Mouse (Mus musculus): ENCODE results near the gene Necab2.
A peak's percentile ranks its signal among the peaks of the same experiment; 100 is the strongest.

Necab2 gene

DNA sequence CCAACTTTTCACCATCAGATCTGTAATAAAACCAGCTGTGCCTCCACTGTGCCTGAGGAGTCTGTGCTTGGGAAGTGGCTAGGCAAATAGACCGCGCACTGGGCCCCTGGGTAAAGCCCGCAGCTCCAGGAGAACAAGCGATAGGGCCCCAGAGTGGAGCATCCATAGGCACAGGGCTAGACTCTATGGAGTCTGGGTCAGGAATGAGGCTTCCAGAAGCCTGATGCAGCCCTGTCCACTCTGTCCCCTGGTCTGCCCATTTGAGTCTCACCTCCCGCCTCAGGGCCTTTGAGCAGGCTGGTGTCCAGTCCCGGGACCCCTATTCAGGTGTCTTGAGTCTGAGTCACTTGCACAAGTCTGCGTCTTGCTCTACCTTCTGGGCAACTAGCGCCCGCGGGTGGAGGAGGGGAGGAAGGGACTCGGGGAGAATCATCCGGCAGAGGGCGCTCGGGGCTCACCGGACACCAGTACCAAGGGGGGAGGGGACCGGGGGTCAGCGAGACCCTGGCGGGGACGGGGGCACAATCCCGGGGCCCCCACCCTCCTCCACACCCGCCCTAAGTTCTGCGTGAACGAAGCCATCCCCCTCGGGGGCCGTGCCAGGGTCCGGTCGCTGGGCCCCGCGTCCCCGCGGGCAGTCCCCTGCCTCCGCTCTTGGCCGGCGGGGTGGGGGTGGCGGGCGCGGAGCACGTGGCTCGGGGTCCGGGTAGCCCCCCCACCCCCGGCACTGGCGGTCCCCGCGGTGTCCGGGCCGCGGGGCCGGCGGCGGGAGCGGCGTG is at the start of gene Necab2:
TSS of gene Necab2 (plus strand) at position 509 of the 779 bp plus-strand sequence.
- peak; percentile 86 to 87 for DNase-seq (ENCODE audit: low spot score in 2 of 2)

DNA sequence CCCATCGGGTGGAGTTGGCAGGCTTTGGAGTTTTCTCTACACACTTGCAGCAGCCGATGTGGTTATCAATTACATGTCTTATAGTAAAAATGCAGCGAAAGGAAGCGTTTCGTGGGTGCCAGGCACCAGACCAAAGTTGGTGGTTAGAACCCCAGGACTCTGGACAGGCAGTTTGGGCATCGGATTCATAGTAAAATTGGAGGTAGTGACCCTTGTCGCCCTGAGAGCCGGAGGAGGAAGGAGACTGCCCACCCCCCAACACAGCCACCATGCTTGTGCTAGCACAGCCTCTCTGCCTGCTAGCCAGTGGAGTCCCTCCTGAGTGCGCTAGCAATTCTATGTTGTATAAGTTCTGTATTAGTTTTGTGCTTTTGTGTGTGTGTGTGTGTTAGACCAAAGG is 48.0 kb upstream of the Necab2 start:
- DNase-seq (ENCODE audit: low spot score in 2 of 2), result no peak

DNA sequence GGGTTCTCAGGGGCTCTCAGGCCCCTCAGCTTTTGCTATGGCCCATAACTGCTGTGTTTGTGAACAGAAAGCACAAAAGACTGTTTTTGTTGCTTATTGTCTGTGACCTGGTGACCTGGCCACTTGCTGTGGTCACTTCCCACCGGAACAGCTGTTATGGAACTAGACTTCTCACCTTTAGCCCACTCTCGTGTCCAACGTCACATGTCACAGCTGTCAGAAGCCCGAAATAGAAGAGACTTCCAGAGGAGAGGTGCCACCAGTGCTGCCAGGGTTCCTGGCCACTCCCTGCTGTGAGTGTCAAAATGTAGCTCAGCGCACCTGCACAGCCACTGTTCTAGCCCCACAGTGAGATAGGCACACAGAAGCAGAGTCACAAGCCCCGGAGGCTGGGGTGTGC is 47.3 kb upstream of the Necab2 start:
- DNase-seq (ENCODE audit: low spot score in 2 of 2), result no peak

DNA sequence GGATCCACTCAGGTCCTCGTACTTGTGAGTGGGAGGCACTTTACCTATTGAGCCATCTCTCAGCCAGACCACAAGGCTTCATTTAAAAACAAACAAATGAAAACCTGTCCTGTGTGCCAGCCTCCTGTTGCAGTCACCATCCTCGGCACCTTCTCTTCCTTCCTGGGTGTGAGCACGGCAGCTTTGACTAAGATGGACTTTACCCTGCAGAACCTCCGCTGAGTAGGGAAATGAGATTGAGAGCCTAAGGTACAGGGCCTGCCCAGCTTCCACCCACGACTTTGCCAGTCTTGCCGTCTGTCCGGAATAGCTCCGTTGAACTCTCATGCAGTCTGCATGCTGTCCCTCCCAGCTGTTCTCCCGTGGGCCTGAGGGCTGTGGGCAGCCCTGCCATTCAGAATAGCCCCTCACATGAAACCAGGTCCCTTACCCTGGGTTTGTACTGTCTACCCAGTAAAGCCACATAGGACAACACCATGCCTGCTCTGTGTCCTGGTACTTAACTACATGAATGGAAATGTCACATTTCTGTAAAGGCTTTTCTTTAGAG is 46.3 kb upstream of the Necab2 start:
- DNase-seq (ENCODE audit: low spot score in 2 of 2), result no peak

DNA sequence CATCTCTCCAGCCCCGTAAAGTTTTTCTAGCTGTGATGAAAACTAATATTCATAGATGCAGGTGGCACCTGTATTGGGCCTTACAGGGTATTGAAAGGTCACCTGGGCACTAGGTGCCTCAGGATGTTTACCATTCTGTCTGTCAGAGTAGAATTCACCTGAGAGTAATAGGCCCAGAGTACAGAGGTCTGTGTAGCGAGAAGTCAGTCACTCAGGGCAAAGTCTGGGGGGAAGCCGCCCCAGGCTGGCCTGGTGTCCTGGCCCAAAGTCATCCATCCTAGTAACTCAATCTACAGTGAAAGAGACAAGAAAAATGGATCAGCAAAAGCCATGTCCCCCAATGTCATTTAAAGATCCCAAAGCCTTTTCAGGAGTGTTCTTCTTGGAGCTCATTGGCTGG is 45.6 kb upstream of the Necab2 start:
- no peak for DNase-seq (ENCODE audit: low spot score in 2 of 2)

DNA sequence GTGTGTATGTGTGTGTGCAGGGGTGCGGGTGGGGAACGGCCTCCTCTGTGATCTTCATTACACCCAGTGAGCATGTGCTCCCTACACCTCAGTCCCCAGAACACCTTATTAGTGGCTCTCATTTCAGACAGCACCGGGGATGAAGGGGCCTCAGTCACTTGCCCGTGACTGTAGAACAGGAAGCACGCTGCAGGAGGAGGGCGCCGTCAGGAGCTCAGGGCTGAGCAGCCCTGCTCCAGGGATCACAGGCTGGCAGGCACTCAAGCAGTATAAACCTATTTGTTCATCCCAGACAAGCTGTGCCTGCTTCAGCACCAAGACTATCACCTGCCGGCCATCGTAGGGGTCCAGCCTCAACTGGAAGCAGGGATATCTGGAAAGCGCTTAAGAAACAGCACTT is 42.6 kb upstream of the Necab2 start:
- DNase-seq (ENCODE audit: low spot score in 2 of 2), result no peak

DNA sequence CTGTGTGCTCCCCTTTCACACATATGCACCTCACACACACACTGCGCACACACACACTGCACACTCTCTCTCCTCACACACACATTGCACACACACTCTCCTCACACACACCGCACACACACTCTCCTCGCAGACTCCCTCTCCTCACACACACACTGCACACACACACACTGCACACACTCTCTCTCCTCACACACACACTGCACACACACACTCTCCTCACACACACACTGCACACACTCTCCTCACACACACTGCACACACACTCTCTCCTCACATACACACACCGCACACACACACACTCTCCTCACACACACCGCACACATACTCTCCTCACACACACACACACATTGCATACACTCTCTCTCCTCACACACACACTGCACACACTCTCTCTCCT is 41.9 kb upstream of the Necab2 start:
- DNase-seq (ENCODE audit: low spot score in 2 of 2), result no peak

DNA sequence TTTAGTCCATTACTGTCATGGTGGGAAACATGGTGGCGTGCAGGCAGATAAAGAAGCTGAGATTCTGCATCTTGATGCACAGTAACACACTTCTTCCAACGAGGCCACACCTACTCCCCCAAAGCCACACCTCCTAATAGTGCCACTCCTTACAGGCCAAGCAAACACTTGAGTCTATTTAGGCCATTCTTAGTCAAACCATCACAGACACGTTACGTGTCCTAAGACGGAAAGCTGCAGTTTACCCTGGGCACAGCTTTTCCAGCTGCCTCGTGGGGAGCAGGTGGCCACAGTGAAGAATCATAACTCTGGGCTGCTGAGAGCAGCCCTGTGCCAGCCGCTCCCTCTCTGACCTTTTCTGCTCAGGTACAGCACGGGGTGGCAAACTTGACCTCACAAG is 38.2 kb upstream of the Necab2 start:
- no peak for DNase-seq (ENCODE audit: low spot score in 2 of 2)

DNA sequence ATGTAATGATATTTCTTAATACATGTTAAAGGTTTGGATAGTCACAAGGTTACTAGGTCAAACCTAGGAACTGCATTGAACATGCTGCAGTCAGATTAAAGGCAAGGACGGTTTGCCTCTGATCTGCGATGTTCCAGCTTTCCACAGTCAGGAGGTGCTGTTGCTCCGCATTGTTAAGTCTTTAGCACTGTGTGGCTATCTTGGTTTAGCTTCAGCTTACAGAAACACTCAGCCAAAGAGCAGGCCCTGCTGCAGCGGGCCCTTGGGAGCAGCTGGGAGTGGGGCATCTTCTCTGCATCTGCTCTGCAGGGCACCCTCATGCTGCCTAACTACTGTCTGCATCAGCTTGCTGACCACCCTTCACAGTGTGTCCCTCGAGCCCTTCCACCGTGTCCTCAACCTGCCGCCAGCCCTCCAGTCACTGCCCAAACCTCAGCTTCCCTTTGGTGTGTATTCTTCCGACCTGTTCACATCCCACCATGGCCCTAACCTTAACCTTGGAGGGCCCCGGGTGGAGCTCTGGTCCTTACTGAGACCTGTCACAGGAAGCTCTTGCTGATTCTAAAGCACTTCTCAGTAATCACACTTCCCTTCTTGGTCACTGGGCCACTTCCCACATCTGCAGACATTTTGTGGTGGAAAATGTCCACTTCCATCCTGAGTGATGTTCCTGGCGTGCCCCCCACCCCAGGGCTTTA is 34.3 kb upstream of the Necab2 start:
- no peak for DNase-seq (ENCODE audit: low spot score in 2 of 2)

DNA sequence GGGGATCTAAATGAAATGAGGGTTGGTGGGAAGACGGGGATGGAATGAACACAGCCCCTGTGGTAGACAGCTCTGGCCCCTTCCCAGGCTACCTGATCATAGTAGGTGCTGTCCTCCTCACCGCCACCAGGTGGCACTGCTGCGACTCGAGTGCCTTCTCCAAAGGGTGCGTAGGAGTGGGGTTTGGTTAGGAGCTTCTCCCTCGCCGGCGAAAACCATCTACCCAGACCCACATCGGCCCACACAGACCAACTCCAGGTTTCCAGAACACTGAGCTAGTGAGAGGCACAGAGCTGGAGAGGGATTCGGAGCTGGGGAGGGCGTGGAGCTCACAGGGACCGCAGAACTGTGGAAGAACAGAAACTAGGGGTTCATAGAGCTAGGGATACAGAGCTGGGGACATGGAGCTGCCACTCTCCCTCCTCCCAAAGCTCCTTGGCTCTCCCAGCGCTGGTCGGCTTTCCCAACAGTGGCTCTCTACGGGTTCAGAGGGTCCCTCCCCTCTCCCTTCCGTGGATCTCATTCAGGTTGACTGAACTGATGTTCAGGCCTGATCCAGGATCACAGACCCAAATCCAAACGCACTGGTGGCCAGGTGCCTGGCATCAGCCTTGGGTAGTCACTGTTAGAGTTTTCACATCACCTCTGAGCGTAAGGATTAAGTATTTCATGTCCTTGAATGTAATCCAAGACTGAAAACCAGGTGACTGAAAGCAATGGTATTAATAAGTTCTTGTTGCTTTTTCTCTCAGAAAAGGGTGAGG is 33.6 kb upstream of the Necab2 start:
- peak; percentile 78 to 79 for DNase-seq (ENCODE audit: low spot score in 2 of 2)

DNA sequence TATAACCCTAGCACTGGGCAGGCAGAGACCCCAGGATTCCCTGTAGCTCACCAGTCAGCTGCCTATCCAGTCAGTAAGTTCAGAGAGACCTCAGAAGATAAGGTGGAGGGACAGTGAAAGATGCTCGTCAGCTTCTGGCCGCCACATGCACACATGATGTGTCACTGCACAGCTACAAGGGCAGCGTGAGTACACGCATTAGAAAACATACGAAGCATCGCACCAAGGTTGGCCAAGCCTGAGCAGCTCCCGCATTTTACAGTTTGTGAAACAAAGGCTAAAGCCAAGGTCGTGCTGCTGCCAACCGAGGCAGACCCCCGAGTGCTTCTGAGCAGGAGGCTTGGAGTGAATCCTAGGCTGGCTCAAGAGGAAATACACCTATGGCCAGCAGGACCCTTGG is 32.9 kb upstream of the Necab2 start:
- DNase-seq (ENCODE audit: low spot score in 2 of 2), result no peak

DNA sequence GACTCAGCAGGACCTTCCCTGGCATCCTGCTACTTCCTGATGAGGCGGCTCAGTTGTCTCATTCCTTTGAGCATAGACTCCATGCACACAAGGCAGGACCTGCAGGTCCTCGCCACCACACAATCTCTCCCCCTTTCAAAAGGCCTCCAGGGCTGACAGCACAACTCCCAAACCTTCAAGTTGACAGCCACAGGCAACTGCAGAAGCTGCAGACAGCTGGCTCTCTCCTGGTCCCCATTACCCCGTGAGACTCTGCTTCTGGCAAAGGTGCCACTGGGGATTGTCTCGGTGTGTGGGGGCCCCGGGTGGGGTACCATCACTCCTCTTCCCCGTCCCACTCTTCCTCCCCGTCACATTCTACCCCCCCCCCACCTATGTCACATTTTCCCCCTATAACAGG is 26.2 kb upstream of the Necab2 start:
- DNase-seq (ENCODE audit: low spot score in 2 of 2), result no peak

DNA sequence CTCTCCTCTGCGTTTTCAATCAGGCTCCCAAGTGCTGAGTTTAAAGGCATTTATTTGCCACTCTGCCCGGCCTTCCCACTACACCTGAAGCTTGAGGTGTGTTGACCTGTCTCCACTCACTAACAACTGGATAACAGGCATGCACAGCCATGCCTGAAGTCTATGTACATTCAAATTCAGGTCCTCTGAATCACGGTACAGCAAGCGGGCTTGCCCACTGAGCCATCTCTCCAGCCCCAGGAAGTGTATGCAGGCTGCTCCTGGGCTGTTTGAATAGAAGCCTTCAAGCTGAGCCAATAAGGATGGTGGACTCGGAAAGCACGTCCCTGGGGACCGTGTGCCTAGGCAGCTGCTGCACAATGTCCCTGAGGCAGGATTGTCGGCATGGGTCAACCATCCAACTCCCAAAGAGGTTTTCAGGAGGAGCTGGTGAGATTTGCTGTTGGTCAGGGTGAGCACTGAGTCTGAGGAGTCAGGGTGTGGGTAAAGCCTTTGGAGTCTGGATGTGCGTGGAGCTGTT is 24.9 kb upstream of the Necab2 start:
- no peak for DNase-seq (ENCODE audit: low spot score in 2 of 2)

DNA sequence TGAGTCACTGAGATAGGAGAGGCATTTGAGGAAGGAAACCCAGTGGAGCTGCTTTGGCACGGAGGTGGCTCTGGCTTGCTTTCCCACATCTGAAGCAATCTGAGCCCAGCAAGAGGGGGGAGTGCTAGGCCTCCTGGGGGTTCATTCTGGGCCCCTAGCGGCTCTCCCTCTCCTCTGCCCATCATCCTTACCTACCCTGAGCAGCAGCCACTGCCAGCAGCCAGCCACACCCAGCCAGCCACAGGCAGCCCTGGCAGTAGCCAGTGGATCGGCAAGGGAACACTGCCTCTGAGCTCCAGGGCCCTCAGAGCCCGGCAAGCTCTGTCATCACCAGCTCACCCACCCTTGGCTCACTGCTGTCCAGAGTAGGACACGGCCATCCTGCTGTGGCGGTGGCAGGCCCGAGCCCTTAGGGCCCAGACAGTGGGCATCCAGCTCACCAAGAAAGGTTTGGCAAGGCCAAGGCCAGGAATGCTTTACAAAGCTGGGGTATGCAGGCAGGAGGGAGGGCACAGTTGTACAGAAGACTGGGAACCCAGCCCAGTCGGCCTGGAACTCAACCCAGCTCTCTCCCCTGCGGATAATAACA is 24.3 kb upstream of the Necab2 start:
- DNase-seq (ENCODE audit: low spot score in 2 of 2), result peak in 1 of 2 experiments; percentile 33

DNA sequence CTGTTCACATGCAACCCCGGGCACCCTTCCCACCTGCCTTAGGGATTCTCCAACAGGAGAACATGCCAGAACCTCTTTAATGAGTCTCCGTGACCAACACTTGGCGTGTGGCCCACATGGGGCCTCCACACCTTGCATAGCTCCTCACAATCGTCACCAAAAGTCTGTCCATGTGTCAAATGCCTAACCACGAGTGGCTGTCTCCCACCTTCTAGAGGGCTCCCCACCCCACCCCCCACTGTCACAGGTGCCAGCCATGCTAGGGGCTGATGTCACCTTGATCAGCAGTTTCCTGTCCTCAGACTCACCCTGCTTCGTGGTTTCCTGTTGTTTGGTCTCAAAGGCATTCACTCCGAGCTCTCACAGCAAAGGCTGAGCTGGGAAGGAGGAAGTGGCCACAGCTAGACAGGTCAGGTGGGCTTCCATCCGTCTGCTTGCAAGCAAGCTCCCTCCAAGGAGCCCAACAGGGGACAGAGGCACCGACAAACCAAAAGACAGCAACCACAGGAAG is 22.8 kb upstream of the Necab2 start:
- no peak for DNase-seq (ENCODE audit: low spot score in 2 of 2)

DNA sequence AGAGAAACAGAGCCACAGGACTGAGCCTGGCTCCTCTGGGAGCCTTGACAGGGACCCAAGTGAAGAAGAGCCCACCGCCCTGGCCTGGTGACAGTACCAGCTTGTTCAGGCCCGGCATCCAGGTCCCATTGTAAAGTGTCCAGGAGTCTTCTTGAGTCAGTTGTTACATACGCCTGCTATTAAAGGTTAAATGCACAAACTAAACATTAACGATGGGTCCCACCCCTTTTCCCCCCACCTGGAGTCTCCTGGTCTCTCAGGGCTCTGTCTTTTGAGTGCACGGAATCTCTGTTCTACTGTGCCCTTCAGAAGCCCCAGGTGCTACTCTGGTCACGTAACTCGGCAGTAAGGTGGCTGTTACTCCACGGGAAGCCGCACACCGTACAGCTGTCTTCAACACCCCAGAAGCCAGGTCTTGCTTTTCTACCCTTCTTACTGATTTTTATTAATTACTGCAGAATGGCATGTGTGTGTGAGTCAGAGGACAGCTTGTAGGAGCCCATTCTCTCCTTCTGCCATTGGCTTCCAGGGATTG is 22.3 kb upstream of the Necab2 start:
- no peak for DNase-seq (ENCODE audit: low spot score in 2 of 2)

DNA sequence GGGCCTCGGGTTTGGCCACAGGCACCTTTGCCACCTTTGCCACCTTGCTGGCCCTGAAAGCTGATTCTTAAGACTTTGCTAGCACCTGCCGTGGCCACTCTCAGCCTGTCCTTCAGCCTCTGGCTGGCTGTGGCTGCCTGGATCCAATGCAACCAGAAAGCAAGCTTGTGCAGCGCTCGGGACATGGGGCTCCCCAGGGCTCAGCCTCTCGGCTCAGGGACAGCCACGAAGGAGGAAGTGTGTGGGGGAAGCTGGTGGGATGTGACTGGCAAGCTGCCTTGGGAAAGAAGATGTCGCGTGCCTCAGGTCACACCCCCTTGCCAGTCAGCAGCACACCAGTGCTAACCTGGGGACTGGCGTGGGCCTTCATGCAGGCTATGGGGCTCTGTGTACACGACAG is 21.8 kb upstream of the Necab2 start:
- DNase-seq (ENCODE audit: low spot score in 2 of 2), result no peak

DNA sequence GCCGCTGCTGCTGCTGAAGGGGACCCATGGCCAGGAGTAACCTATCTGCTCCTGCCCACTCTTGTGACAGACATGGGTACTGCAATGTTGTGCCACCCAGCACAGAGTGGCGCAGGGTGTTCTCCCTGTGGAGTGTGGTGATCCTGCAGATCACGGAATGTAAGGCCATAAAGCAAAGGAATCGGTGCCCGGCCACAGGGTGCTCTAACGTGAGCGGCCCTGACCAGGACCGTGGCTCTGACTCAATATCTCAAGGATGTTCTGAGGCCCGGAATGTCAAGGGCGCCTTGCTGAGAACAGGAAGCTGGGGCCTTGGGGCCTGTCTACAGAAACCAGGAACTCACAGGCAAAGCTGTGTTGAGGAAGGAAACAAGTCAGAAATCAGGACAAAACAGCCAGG is 21.0 kb upstream of the Necab2 start:
- no peak for DNase-seq (ENCODE audit: low spot score in 2 of 2)

DNA sequence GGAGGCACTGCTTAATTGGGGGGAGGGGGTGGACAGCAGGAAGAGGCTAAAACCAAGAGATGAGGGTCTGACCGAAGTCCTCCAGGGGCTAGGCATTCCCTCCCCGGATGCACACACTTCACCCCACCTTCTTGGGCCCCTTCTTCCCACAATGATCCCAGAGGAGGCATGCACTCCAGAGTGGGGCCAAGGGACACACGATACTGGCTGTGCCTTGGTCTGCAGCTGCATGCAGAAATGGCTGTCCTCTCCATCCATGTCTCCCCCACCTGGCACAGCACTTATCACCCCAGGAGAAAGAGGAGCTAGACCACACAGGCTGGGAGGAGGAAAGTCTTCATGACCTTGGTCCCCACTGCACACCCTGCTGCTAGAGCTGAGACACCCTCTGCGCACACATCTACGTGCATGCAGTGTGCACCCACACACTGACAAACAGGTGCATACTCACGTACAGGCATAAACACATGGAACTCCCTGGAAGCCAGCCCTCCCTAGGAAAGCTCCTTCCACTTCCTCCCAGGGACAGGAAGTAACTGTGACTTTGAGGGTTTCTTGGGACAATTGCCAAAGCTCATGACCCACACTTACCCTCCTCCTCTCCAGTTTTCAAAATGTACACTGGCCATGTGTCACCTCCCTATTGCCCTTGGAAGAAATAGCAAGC is 20.3 kb upstream of the Necab2 start:
- DNase-seq (ENCODE audit: low spot score in 2 of 2), result no peak

DNA sequence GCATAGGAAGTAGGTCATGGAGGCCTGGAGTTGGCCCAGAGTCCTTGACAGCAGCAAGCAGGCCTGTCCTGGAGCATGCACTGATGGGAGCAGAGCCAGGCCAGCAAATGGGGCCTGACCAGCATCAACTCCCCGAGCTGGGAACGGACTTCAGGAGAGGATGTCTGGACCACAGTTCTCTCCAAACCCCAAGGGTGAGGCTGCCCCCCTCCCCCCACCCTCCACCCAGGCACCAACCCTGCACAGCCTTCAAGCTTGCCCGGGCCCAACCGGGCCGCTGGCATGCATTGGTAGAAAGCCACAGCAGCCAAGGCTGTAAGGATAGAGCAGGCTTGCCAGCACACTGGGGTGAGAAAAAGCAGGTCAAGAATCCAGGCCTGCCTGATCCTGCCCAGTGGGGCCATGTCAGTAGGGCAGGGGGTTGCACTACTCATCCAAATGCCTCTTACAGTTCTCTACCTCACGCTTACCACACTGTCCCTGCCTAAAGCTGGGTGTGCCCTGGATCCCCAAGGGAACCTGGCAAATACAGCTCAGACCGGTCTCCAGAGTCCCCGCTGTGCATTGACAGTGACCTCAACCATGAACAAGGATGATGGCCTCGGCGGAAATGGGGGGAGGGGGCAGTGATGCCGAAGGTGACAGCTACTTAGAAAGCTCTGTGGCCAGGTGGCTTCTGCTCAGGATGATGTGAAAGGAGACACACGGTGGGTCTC is 18.7 kb upstream of the Necab2 start:
- DNase-seq (ENCODE audit: low spot score in 2 of 2), result no peak

All from frontal cortex, postnatal 36 days (tissue).